8 mouse cellular contexts compared by ENCODE assay signal in the genomic region with DNA sequence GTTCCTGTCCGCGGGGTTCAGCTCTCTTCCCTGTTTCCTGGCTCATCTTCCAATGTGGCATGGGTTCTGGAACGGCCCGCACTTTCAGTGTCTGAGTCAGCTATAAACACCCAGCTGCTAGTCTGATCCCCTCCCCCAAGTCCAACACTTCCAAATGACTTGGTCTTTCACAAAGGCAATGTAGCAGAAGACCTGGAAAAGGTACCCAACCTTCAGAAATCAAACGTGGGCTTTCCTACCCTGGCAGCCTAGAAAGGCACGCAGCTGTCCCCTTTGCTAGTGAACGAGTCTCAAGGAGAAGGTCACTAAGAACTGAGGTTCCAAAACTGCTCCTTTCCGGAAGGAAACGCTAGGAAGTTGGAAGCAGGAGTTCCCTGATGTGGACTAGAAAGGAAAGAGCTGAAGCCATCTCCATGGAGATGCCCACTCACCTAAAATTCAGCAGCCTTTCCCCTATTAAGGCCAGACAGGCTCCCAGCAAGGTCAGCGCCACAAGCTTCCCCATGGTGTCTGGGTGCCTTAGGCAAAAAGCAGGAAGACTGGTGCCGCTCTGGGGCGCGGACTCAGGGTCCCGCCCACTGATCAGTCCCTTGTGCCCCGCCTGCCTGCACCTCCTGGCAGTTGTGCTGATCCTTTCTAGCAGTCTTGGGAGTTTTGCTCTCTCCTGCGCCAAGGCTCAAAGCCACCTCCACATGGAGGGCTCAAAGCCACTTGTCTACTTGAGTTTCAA. TPM values are rescaled to one million over a fixed set of nuclear protein-coding genes. Genes with fewer than 3 reads are reported as not detected.
DNase-seq lines count a peak whose midpoint lies in the region; ATAC-seq and TF ChIP-seq lines count a peak whose summit lies in the region.

Gene Pon3, minus strand, starts transcription at position 565 of the 730 bp plus-strand sequence.

- peak within 1 kb of the TSS; percentile 48 for H3K4me2 ChIP-seq in hindbrain, postnatal 0 days (ENCODE audit: low read depth, low read length)
- H3K4me2 ChIP-seq in limb, embryonic 14.5 days (replicated peaks; ENCODE audit: low read depth, low read length, severe bottlenecking): peak within 1 kb of the TSS; percentile 52
- peak within 1 kb of the TSS; percentile 28 for H3K4me2 ChIP-seq in midbrain, embryonic 14.5 days (ENCODE audit: low read length)
- peak within 1 kb of the TSS; percentile 51 for H3K4me2 ChIP-seq in stomach, embryonic 14.5 days (replicated peaks; ENCODE audit: low read depth, low read length)

- no peaks in the 10 kb centered on the region for H3K27me3 ChIP-seq in hindbrain, postnatal 0 days (ENCODE audit: insufficient read depth, low read length)
- no peaks in the 10 kb centered on the region for H3K27me3 ChIP-seq in limb, embryonic 14.5 days (ENCODE audit: control insufficient read depth, insufficient read depth, low read length)
- no peaks in the 10 kb centered on the region for H3K27me3 ChIP-seq in midbrain, embryonic 14.5 days (ENCODE audit: control insufficient read depth, insufficient read depth, low read length)
- no peaks in the 10 kb centered on the region for H3K27me3 ChIP-seq in stomach, embryonic 14.5 days (ENCODE audit: control insufficient read depth, insufficient read depth, low read length)

- peak; percentile 1 for DNase-seq in cerebellum, adult 11-12 months
- no peak for DNase-seq in cerebellum, postnatal 36 days
- DNase-seq in c-Kit-positive CD71-positive TER-119-negative erythroid progenitor cells, embryonic 14.5 days (ENCODE audit: low read depth): peak; percentile 56
- peak; percentile 44 for DNase-seq in gastrocnemius, postnatal 10 days
- DNase-seq in hindbrain, postnatal 0 days (ENCODE audit: low spot score): peak; percentile 8
- DNase-seq in limb, embryonic 14.5 days (ENCODE audit: low spot score): peak; percentile 28
- peak; percentile 31 for DNase-seq in midbrain, embryonic 14.5 days

- peak within 1 kb of the TSS; percentile 14 for H3K4me3 ChIP-seq in hindbrain, postnatal 0 days (ENCODE audit: low read length)
- H3K4me3 ChIP-seq in limb, embryonic 14.5 days (replicated peaks; ENCODE audit: low read length): peak within 1 kb of the TSS; percentile 37
- H3K4me3 ChIP-seq in midbrain, embryonic 14.5 days (replicated peaks; ENCODE audit: low read depth, low read length): no peak within 1 kb of the TSS
- H3K4me3 ChIP-seq in stomach, embryonic 14.5 days (ENCODE audit: low read depth, low read length): peak within 1 kb of the TSS; percentile 34

- no peak within 1 kb of the TSS for H3K27ac ChIP-seq in hindbrain, postnatal 0 days
- no peak within 1 kb of the TSS; the same call in 1 of the 2 replicates for H3K27ac ChIP-seq in limb, embryonic 14.5 days (replicated peaks; ENCODE audit: low read depth, low read length)
- H3K27ac ChIP-seq in midbrain, embryonic 14.5 days (replicated peaks; ENCODE audit: low read depth, low read length): no peak within 1 kb of the TSS
- H3K27ac ChIP-seq in stomach, embryonic 14.5 days (ENCODE audit: low read length): no peak within 1 kb of the TSS

- no peaks in the 10 kb centered on the region for H3K9me3 ChIP-seq in hindbrain, postnatal 0 days (ENCODE audit: low read length)
- H3K9me3 ChIP-seq in limb, embryonic 14.5 days (ENCODE audit: control insufficient read depth, low read length): no peaks in the 10 kb centered on the region
- no peaks in the 10 kb centered on the region for H3K9me3 ChIP-seq in midbrain, embryonic 14.5 days (ENCODE audit: control insufficient read depth, low read length)
- H3K9me3 ChIP-seq in stomach, embryonic 14.5 days (ENCODE audit: control insufficient read depth, low read depth, low read length): no peaks in the 10 kb centered on the region

- no peaks in the 10 kb centered on the region for H3K36me3 ChIP-seq in hindbrain, postnatal 0 days (ENCODE audit: insufficient read depth, low read length)
- H3K36me3 ChIP-seq in limb, embryonic 14.5 days (ENCODE audit: control insufficient read depth, insufficient read depth, low read length): no peaks in the 10 kb centered on the region
- H3K36me3 ChIP-seq in midbrain, embryonic 14.5 days (ENCODE audit: control insufficient read depth, insufficient read depth, low read length): no peaks in the 10 kb centered on the region
- H3K36me3 ChIP-seq in stomach, embryonic 14.5 days (ENCODE audit: control insufficient read depth, insufficient read depth, low read length): no peaks in the 10 kb centered on the region

- TF ChIP-seq CTCF in hindbrain, postnatal 0 days (IDR thresholded peaks at IDR 0.05; ENCODE audit: low read depth): no peak

- H3K9ac ChIP-seq in hindbrain, postnatal 0 days (replicated peaks; ENCODE audit: low read length): no peak within 1 kb of the TSS
- H3K9ac ChIP-seq in limb, embryonic 14.5 days (ENCODE audit: low read depth, low read length, severe bottlenecking): peak within 1 kb of the TSS; percentile 37
- H3K9ac ChIP-seq in midbrain, embryonic 14.5 days (replicated peaks; ENCODE audit: low read length): no peak within 1 kb of the TSS
- H3K9ac ChIP-seq in stomach, embryonic 14.5 days (replicated peaks; ENCODE audit: low read depth, low read length): 0 out of 2 replicates have a peak within 1 kb of the TSS, but pooled peaks have one; percentile 3

- ATAC-seq in hindbrain, postnatal 0 days: peak; percentile 51; the same call in 1 of the 2 replicates
- peak; percentile 53; the same call in 1 of the 2 replicates for ATAC-seq in limb, embryonic 14.5 days (ENCODE audit: low FRiP score, low read depth)
- ATAC-seq in midbrain, embryonic 14.5 days (ENCODE audit: low FRiP score, low TSS enrichment): no peak
- ATAC-seq in stomach, embryonic 14.5 days (ENCODE audit: insufficient number of reproducible peaks, insufficient read depth, low FRiP score, low read depth): peak; percentile 86

- no peak for TF ChIP-seq POLR2A in limb, embryonic 14.5 days (IDR thresholded peaks at IDR 0.05; ENCODE audit: borderline replicate concordance, extremely low read depth, insufficient read depth, insufficient read length)

- whole genome bisulfite sequencing in hindbrain, postnatal 0 days: 18% methylated on average over 16 of the region's 16 CpGs
- 4% methylated on average over 16 of the region's 16 CpGs for WGBS in limb, embryonic 14.5 days
- 19% methylated on average over 16 of the region's 16 CpGs for WGBS in midbrain, embryonic 14.5 days
- WGBS in stomach, embryonic 14.5 days: 6% methylated on average over 16 of the region's 16 CpGs

- H3K4me1 ChIP-seq in hindbrain, postnatal 0 days (ENCODE audit: insufficient read depth, low read length): peaks cover 3% of the 10 kb centered on the region; the same call in 1 of the 2 replicates
- H3K4me1 ChIP-seq in limb, embryonic 14.5 days (ENCODE audit: control insufficient read depth, insufficient read depth, low read length): peaks cover 8% of the 10 kb centered on the region
- H3K4me1 ChIP-seq in midbrain, embryonic 14.5 days (ENCODE audit: control insufficient read depth, insufficient read depth, low read length): peaks cover 7% of the 10 kb centered on the region; the same call in 1 of the 2 replicates
- H3K4me1 ChIP-seq in stomach, embryonic 14.5 days (ENCODE audit: control insufficient read depth, insufficient read depth, low read length): no peaks in the 10 kb centered on the region

RNA-seq across cellular contexts. Expression of gene Pon3, which starts in this region (rescaled TPM):
- 10 to 100 TPM; 17.0 to 24.2 TPM for total RNA-seq in gastrocnemius, postnatal 10 days (2021)
- total RNA-seq in hindbrain, postnatal 0 days (2014; rRNA removed): 4.1 and 5.2 TPM in 2 replicates
- 5.8 and 6.2 TPM in 2 replicates for polyA plus RNA-seq in hindbrain, postnatal 0 days (2015; fragmentation: Nextera tagmentation; extraction: Ambion mirVana)
- 6.8 and 7.2 TPM in 2 replicates for polyA plus RNA-seq in limb, embryonic 14.5 days (2012; rRNA removed)
- polyA plus RNA-seq in limb, embryonic 14.5 days (2014; fragmentation: Nextera tagmentation; extraction: Ambion mirVana): 7.3 and 7.4 TPM in 2 replicates
- polyA plus RNA-seq in midbrain, embryonic 14.5 days (2014; fragmentation: Nextera tagmentation; extraction: Ambion mirVana): 2.6 and 3.7 TPM in 2 replicates
- polyA plus RNA-seq in stomach, embryonic 14.5 days (2014; fragmentation: Nextera tagmentation; extraction: Ambion mirVana): 16.3 and 20.1 TPM in 2 replicates

Comparison
In these comparisons a context has a peak if more than half of its experiments do, and no peak if none do; other contexts are left out.
1. DNase-seq: peak in cerebellum, adult 11-12 months (single experiment), c-Kit-positive CD71-positive TER-119-negative erythroid progenitor cells, embryonic 14.5 days (single experiment), gastrocnemius, postnatal 10 days (single experiment), hindbrain, postnatal 0 days (single experiment), limb, embryonic 14.5 days (single experiment) and midbrain, embryonic 14.5 days (single experiment); none in cerebellum, postnatal 36 days (0 of 2).
2. H3K9ac ChIP-seq: peak in limb, embryonic 14.5 days (single experiment) and stomach, embryonic 14.5 days (single experiment); none in hindbrain, postnatal 0 days (single experiment) and midbrain, embryonic 14.5 days (single experiment).
3. Peak in every context shown above with its lines, with median percentiles within 50 percentile points of each other: H3K4me2 ChIP-seq.